Mouse (Mus musculus): ENCODE data around the gene Cep135.

Cep135 gene

GRCm38 (mm10) chr5:76684658-76685605 is 96.4 kb downstream of the Cep135 start:
- no peak for DNase-seq

- no peak for DNase-seq
Observed at GRCm38 (mm10) chr5:76687961-76688600, 99.6 kb downstream of the Cep135 start.

GRCm38 (mm10) chr5:76688643-76689042 is 100.1 kb downstream of the Cep135 start:
- no peak for DNase-seq

- no peak for DNase-seq
Observed at GRCm38 (mm10) chr5:76690177-76690593, 101.7 kb downstream of the Cep135 start.

GRCm38 (mm10) chr5:76691251-76691650 is 102.8 kb downstream of the Cep135 start:
- no peak for DNase-seq

- no peak for DNase-seq
Observed at GRCm38 (mm10) chr5:76691706-76692424, 103.4 kb downstream of the Cep135 start.

All from right cerebral cortex, postnatal 14 days (tissue).